Mouse (Mus musculus) layer of hippocampus, postnatal 36 days (tissue): ENCODE results near the gene Leng8. TPM values are rescaled to one million over a fixed set of nuclear protein-coding genes. Genes with fewer than 3 reads are reported as not detected.
"Not testable (repeated sequence)": the region's sequence is repeated elsewhere in the genome, so short reads cannot be mapped to it uniquely, and the experiment has no call there.

ENCODE experiments used
- DNase-seq, 2 experiments: peaks; one replicate each; pipeline ENCODE4 v3.0.0; 2022
- total RNA-seq, 2 experiments: library from RNA; stranded (reverse); gene quantifications; 2 replicates each; pipeline ENCODE4 v1.2.3; 2021

Leng8 gene
- total RNA-seq, 2 experiments from 2014 or later, result 154 to 191 TPM

DNA sequence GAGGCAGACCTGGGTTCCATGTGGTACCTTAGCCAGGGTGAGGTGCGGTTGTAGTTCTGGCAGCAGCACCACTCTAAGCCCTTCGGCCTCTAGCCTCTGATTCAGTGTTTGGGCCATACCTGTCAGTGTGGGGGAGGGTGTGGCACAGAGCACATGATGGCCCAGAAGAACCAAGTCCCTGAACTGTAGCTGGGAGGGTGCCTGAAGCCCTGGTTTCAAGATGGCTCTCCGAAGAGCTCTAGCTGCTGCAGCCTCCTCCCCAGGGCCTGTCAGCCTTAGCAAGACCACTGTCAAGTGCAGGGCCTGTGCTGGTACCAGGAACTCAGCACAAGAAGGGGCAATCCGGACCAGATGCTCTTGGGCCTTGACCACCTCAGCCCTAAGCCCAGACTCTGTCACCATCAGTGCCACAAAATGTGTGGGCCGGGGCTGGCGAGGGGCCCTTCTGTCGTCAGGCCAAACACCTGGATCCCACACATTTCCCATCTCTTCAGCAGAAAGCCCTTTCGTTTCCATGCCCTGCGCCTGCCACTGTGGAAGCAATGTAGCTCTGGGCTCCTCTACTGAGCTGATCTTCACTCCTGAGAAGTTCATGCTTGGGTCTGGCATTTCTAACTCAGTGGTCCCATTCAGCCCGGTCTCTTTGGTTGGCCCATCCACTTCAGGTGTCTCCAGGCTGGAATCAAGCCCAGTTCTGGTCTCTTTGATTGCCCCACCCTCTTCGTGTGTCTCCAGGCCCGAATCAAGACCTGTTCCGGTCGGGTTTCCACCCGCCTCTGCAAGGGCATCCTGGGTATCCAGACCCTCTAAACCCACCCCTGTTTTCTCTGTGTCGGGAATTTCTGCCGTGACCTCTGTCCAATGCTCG lies 11.7 kb downstream of the Leng8 start:
- DNase-seq, result no peak

DNA sequence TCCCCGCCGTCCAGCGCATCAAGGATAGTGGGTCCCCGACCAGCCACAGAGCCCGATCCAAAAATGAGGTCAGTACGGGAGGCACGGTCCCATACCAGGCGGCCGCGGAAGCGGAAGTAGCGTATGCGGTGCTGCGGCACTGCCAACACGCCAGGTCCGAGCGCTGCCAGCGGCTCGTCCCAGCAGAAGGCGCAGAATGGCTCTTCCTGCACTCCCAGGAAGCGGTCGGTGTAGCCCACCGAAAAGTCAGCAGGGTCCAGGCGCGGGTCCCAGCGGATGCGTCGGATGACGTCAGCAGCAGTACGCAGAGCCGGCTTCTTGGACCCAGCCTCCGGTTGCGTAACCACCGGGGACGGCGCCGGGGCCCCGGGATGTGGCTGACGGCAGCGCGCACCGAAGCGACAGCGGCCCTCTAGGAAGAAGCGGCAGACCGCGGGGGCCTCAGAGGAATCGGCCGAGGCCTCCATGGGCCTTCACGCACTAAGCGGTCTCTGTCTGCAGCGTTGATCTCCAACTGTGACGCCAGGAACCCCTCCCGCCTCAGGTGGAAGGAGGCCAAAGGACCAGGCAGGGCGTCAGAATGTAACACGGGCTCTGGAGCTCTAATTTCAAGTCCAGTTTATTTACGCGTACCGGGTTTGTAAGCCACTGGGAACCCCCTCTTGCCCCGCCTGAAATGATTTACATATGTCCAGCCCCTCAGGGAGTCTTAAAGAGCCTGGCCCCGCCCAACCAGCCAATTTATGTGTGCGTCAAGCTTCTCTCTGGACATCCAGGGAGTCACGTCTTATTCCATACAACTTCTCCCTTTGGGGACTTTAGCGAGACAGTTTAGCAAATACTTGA lies 12.6 kb downstream of the Leng8 start:
- DNase-seq, result peak; percentile 88 to 89

DNA sequence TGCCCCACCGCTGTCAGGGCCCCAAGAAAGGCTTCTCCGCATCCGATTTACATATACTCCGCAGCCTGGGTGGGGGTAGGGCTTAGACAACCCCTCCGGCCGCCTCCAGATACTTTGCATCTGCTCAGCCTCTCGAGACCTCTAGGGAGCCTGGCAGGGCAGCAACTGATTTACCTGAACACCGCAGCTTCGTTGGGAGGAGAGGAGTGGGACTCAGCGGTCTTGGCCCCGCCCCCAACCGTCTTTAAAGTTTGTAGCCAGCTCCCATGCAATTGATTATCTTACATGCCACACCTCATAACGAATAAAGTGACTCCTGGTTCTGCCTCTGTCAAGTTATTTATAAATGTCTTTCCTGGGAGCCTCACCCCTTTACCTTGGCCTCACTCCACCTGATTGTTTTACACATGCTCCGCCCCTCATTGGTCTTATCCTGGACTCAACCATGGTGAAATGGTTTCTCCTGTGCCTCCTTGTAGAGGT lies 13.3 kb downstream of the Leng8 start, which contains the start of gene Leng9:
Leng9 (minus strand) TSS at position 316 of the 483 bp plus-strand sequence.
- DNase-seq, result no peak

DNA sequence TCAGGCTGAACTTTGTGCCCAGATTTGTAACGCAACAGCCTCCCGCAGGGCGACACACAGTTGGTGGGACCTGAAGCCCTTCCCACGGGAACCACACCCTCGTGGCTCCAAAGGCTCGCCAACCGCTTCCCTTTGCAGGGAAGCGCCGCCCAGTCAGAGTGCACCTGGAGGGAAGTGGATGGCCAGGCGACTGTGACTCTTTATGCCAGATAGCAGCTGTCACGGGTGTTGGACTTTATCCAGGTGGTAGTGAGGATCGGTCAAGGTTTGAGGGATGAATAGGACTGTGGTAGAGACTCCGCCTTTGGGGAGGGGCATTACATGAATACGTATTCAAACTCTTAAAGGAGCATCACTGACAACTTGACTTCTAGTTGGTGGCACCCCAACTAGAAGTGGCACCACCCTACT lies 14.0 kb downstream of the Leng8 start:
- no peak for DNase-seq

- DNase-seq, result no peak
These were observed 14.4 kb downstream of the Leng8 start for GRCm38 (mm10) chr7:4151241-4151640.

DNA sequence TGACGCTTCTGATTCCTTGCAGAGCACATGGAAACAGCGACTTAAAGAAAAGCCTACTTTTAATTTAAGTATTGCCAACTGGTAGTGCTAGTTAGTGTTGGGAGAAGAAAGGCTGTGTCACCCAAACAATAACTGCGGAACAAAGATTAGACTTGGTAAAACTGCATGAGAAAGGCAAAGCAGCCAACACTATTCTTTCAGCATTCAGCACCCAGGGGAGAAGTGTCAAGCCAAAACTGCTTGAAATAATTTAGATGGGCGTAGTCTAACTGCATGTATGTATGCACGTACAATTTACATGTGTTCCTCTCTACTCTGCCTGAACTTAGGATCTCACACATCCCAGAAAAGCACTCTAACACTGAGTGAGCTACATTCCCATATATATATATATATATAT lies 17.5 kb downstream of the Leng8 start:
- DNase-seq, result no peak

DNA sequence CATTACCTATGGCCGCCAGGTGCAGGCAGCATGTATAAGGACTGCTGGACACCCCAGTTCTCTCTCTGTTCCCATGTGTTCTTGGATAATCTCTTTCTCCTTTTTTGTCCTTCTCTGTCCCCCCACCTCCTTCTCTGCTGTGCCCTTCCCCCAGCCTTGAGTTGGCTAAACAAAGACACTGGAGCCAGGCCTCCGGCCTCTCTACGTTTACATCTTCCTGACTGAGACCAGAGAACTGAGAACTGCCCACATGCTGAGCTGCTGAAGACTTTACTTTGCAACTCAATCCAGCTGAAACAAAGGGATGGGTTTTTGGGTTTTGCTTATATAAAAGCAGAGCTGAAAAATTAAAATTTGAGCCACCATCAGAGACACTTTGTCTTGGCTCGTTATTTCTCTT lies 18.1 kb downstream of the Leng8 start:
- DNase-seq, result no peak

- not testable (repeated sequence) for DNase-seq
These were observed 24.8 kb downstream of the Leng8 start for GRCm38 (mm10) chr7:4161596-4161995.

- DNase-seq, result no peak
These were observed 26.8 kb downstream of the Leng8 start for GRCm38 (mm10) chr7:4163571-4164072.

- DNase-seq, result no peak
These were observed 27.5 kb downstream of the Leng8 start, which contains the start of gene Cdc42ep5 for GRCm38 (mm10) chr7:4164090-4164910. Gene Cdc42ep5 (minus strand): TSS chr7:4164860.

DNA sequence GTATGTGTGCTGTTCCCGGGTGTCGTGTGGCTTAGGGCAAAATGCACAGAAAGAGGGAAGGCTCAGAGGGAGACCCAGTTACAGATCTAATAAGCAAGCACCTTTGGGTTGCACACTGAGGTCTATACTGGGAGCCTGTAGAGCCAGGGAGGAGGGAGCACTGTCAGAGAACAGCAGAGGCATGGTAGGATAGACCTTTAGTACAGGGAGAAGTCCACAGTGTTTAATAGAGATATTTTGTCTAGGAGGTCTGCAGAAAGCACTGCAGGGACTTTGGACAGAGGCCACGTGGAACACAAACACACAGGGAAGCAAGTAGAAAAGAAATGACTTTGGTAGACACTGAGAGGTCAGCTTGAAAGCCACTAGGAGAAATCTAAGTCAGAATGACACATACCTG lies 28.4 kb downstream of the Leng8 start:
- no peak for DNase-seq

- DNase-seq, result no peak
These were observed 30.3 kb downstream of the Leng8 start for GRCm38 (mm10) chr7:4167098-4167497.

GRCm38 (mm10) chr7:4170193-4170938 lies 33.5 kb downstream of the Leng8 start:
- DNase-seq, result no peak

DNA sequence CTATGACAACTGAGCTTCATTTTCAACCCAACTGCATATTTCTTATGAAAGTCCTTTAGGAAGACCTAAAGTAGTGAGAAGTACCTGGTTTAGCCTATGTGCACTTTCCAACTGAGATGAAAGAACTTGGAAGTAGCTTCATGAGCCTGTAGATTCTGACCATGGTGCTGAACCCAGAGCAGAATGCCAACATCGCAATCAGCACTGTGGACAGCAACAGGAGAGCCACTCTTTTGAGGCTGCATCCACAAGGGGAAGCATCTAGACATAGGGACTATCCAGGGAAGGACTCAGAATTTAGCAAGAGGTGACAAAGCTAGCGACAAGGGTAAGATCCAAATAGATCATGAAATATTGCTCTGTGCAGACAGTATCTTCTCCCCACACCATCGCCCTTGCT lies 41.6 kb downstream of the Leng8 start:
- no peak for DNase-seq

Other genes with a start within 250 kb of the Leng8 start
- gene Gm14548, start 238.9 kb upstream of the Leng8 start, total RNA-seq, result not detected
- not detected for gene Lilra6, start 221.5 kb upstream of the Leng8 start, total RNA-seq
- gene Lair1, start 73.8 kb upstream of the Leng8 start, total RNA-seq, result 1 to 10 TPM; 3.8 to 7.5 TPM
- gene Ttyh1, start 17.6 kb upstream of the Leng8 start, total RNA-seq, result 100 to 1,000 TPM; 554 to 570 TPM
- 1 to 10 TPM; 5.5 to 5.9 TPM for gene Leng9, start 13.3 kb downstream of the Leng8 start, total RNA-seq
- 1 to 10 TPM in 1 of 2 experiments, under 1 TPM in 1; 0.95 to 1.1 TPM for gene Cdc42ep5, start 27.8 kb downstream of the Leng8 start, total RNA-seq
- gene Lilra5, start 100.7 kb downstream of the Leng8 start, total RNA-seq, result not detected
- not detected for gene Ncr1, start 200.7 kb downstream of the Leng8 start, total RNA-seq